Mouse (Mus musculus): ENCODE results near the gene Pla1a. TPM values are rescaled to one million over a fixed set of nuclear protein-coding genes. Genes with fewer than 3 reads are reported as not detected.
"Not testable (repeated sequence)": the region's sequence is repeated elsewhere in the genome, so short reads cannot be mapped to it uniquely, and the experiment has no call there.

Gene Pla1a
- polyA plus RNA-seq, 1 experiment from 2014 or later = 0.23 TPM

DNA sequence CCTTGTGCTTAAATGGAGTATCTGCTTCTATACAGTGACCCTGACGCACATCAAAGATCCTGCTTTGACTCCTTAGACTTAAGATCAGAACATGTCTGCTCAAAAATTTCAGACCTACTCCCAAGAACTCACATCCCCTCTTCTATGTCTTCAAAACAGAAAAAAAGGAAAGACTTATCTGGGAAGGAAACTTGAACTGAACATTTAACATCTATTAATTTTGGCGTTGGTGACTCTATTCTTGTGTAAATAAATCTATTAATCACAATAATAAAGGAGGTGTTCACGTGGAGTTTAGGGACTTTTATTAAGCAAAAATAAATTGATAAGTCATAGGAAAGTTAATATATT lies 20.2 kb upstream of the Pla1a start:
- H3K27ac ChIP-seq (ENCODE audit: low read depth, low read length) = peak overlapping the region; percentile 67; the same call in 1 of the 2 replicates
- H3K9me3 ChIP-seq (ENCODE audit: control insufficient read depth, low read length) = no peaks in the 10 kb centered on the region
- WGBS = 37% methylated on average over 3 of the region's 3 CpGs
- H3K4me1 ChIP-seq (ENCODE audit: control insufficient read depth, insufficient read depth, low read length) = peaks cover 10% of the 10 kb centered on the region
- H3K9ac ChIP-seq (ENCODE audit: low read length) = peak overlapping the region; percentile 97
- DNase-seq (ENCODE audit: low spot score, missing footprints) = no peak
- H3K27me3 ChIP-seq (ENCODE audit: control insufficient read depth, insufficient read depth, low read length) = no peaks in the 10 kb centered on the region
- peak overlapping the region; percentile 79 for H3K4me3 ChIP-seq (ENCODE audit: low read depth, low read length)
- H3K36me3 ChIP-seq (ENCODE audit: control insufficient read depth, insufficient read depth, low read length) = 0 out of 2 replicates have a peak, but pooled peaks cover 2% of the 10 kb centered on the region
- ATAC-seq (ENCODE audit: low FRiP score) = no peak
- peak overlapping the region; percentile 68 for H3K4me2 ChIP-seq

DNA sequence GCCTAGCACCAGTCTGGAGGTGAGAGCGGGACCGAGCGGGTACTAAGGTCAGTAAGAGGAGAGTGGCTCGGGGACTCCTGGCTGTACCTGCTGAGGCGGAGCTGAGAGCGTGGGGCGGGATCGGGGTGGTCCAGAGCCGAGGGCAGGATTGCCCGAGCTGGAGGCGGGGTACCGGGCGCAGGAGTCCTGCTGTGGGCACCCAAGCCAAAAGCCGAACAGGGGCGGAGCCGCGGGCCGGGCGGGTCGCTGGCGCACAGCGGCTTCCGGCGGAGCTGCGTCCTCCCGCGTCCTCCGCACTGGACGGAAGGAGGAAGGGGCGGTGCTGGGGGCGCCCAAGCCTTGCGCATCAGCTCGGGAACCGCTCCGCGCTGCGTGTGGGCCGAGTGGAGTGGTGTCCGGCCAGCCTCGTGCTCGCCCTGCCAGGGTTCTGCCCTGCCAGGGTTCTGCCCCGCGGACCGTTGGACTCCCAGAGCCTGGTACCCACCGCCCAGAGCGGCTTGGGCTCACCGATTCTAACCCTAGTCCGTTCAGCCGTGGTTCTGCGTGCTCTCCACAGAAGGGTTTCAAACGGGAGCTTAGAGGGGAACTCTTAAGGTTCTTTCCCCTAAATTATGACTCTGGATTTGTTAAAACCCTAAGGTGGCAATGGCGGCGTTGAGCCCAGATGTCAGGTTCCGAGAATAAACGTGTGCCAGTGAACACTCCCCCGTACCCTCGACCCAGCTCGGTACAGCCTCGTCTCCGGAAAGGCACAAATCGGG lies 19.7 kb upstream of the Pla1a start, which contains the start of gene Adprh:
Gene Adprh (minus strand): TSS at position 262 of the 761 bp plus-strand sequence.
- DNase-seq (ENCODE audit: low spot score, missing footprints) (peak; percentile 97), ATAC-seq (ENCODE audit: low FRiP score) (peak; percentile 97)
- H3K4me1 ChIP-seq (ENCODE audit: control insufficient read depth, insufficient read depth, low read length) = peaks cover 10% of the 10 kb centered on the region
- H3K4me2 ChIP-seq = peak within 1 kb of the TSS; percentile 68
- WGBS = under 1% methylated on average over 57 of the region's 61 CpGs
- H3K4me3 ChIP-seq (ENCODE audit: low read depth, low read length) = peak within 1 kb of the TSS; percentile 79
- peak within 1 kb of the TSS; percentile 97 for H3K9ac ChIP-seq (ENCODE audit: low read length)
- peak within 1 kb of the TSS; percentile 67 for H3K27ac ChIP-seq (ENCODE audit: low read depth, low read length)
- H3K36me3 ChIP-seq (ENCODE audit: control insufficient read depth, insufficient read depth, low read length) = peaks cover 2% of the 10 kb centered on the region; the same call in 1 of the 2 replicates
- no peaks in the 10 kb centered on the region for H3K9me3 ChIP-seq (ENCODE audit: control insufficient read depth, low read length)
- H3K27me3 ChIP-seq (ENCODE audit: control insufficient read depth, insufficient read depth, low read length) = no peaks in the 10 kb centered on the region

DNA sequence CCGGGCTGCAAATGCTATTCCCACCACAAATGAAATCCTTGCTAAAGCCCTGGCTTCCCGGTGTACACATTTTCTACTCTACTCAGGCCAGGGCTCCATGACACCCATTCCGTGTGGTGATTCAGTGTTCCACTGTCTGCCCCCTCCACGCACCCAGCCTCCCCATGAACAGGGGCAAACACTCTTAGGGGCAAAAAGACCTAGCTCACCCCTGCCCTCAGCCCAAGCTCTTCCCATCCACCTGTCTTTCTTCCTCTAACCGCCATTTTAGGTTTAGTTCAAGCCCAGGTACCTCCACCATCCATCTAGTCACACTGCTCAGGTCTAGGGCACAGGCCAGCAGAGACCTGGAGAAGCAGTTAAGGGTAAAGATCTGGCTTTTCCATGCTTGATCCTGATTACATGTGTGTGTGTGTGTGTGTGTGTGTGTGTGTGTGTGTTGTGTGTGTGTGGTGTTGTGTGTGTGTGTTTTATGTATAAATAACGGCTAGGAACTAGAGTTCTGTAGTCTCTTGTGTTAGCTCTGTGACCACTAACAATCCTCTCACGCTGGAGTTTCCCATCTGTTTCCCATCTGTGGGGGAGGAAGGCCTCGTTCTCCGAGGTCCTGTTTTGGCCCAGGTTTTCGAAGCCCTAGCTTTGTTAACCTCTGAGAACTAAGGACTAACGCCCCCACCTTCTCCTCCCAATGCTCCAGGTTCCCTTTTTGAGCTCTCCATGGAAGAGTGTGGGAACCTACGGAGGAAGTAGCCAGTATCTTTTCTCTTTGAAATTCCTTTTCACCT lies 18.7 kb upstream of the Pla1a start:
- Histone ChIP-seq H3K36me3 (ENCODE audit: control insufficient read depth, insufficient read depth, low read length) (peaks cover 11% of the 10 kb centered on the region), H3K4me3 (ENCODE audit: low read depth, low read length) (peak overlapping the region; percentile 79), H3K27me3 (ENCODE audit: control insufficient read depth, insufficient read depth, low read length) (no peaks in the 10 kb centered on the region), H3K27ac (ENCODE audit: low read depth, low read length) (no peak overlapping the region), H3K9me3 (ENCODE audit: control insufficient read depth, low read length) (no peaks in the 10 kb centered on the region), H3K4me1 (ENCODE audit: control insufficient read depth, insufficient read depth, low read length) (peaks cover 10% of the 10 kb centered on the region), H3K4me2 (peak overlapping the region; percentile 68), H3K9ac (ENCODE audit: low read length) (peak overlapping the region; percentile 97)
- DNase-seq (ENCODE audit: low spot score, missing footprints) (peak; percentile 79), ATAC-seq (ENCODE audit: low FRiP score) (no peak)
- WGBS = 51% methylated on average over 12 of the region's 12 CpGs

DNA sequence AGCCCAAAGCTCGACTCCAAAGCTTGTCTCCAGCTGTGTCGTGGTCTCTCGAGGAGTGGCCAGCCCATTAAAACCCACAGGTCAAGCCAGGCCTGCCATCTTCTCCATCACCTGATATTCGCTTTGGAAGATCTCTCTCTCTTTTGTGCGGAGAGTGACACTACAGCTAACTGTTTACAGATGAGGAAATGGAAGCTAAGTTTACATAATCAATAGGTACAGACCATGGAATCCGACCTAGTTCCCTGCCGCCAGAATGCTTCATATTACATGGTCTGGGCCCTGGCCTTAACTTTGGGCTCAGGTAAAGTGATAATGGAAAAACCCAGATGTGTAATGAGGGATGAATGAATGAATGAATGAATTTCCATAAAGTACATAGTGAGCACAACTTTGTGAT lies 17.8 kb upstream of the Pla1a start:
- Histone ChIP-seq H3K36me3 (ENCODE audit: control insufficient read depth, insufficient read depth, low read length) (peaks cover 18% of the 10 kb centered on the region), H3K4me2 (no peak overlapping the region), H3K9ac (ENCODE audit: low read length) (no peak overlapping the region), H3K27ac (ENCODE audit: low read depth, low read length) (no peak overlapping the region), H3K4me1 (ENCODE audit: control insufficient read depth, insufficient read depth, low read length) (peaks cover 10% of the 10 kb centered on the region), H3K9me3 (ENCODE audit: control insufficient read depth, low read length) (no peaks in the 10 kb centered on the region), H3K27me3 (ENCODE audit: control insufficient read depth, insufficient read depth, low read length) (no peaks in the 10 kb centered on the region), H3K4me3 (ENCODE audit: low read depth, low read length) (no peak overlapping the region)
- no peak for ATAC-seq (ENCODE audit: low FRiP score)
- no peak for DNase-seq (ENCODE audit: low spot score, missing footprints)
- WGBS = 88% methylated on average over 7 of the region's 7 CpGs

DNA sequence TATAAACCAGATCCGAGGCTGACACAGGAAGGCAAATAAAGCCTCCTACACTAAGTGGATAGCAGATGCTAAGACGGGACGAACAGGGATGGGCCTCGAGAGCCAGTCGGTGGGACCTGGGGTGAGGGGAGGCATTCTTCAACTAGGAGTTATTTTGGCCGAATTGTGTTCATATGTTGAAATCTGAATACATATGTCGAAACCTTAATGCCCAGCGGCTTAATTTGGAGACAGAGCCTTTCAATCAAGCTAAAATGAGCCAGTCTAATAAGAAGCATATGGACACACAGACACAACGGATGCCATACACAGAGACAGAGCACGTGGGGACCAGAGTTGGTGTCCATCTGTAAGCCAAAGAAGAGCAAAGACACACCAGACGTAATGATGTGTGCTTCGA lies 15.5 kb upstream of the Pla1a start:
- DNase-seq (ENCODE audit: low spot score, missing footprints) = no peak
- Histone ChIP-seq H3K9me3 (ENCODE audit: control insufficient read depth, low read length) (no peaks in the 10 kb centered on the region; the same call in 1 of the 2 replicates), H3K27me3 (ENCODE audit: control insufficient read depth, insufficient read depth, low read length) (no peaks in the 10 kb centered on the region), H3K27ac (ENCODE audit: low read depth, low read length) (no peak overlapping the region), H3K4me2 (no peak overlapping the region), H3K36me3 (ENCODE audit: control insufficient read depth, insufficient read depth, low read length) (peaks cover 28% of the 10 kb centered on the region), H3K4me1 (ENCODE audit: control insufficient read depth, insufficient read depth, low read length) (peaks cover 10% of the 10 kb centered on the region), H3K9ac (ENCODE audit: low read length) (no peak overlapping the region), H3K4me3 (ENCODE audit: low read depth, low read length) (no peak overlapping the region)
- no peak for ATAC-seq (ENCODE audit: low FRiP score)
- 92% methylated on average over 12 of the region's 12 CpGs for WGBS

DNA sequence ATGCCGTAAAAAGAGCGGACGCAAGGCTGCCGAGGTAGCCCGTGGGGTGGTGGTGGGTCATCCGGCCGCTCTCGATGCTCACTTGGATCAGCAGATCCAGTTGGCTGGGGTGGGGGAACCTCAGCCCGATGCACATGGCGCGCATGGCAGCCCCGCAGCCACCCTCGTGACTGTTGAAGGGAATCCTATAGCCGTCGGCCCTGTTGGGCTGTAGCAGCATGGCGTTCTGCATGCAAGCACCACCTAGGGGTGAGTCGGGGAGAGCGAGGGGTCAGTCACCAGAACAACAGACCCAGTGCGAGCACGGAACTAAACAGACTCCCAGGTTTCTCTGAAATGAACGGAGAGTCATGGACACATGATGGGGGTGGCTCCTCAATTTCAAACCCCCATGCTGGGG lies 14.4 kb upstream of the Pla1a start:
- peaks cover 5% of the 10 kb centered on the region for H3K4me1 ChIP-seq (ENCODE audit: control insufficient read depth, insufficient read depth, low read length)
- no peak overlapping the region for H3K27ac ChIP-seq (ENCODE audit: low read depth, low read length)
- no peaks in the 10 kb centered on the region; the same call in 1 of the 2 replicates for H3K9me3 ChIP-seq (ENCODE audit: control insufficient read depth, low read length)
- peaks cover 28% of the 10 kb centered on the region for H3K36me3 ChIP-seq (ENCODE audit: control insufficient read depth, insufficient read depth, low read length)
- no peak overlapping the region for H3K4me3 ChIP-seq (ENCODE audit: low read depth, low read length)
- ATAC-seq (ENCODE audit: low FRiP score) = no peak
- no peaks in the 10 kb centered on the region for H3K27me3 ChIP-seq (ENCODE audit: control insufficient read depth, insufficient read depth, low read length)
- WGBS = 91% methylated on average over 21 of the region's 21 CpGs
- no peak overlapping the region for H3K9ac ChIP-seq (ENCODE audit: low read length)
- H3K4me2 ChIP-seq = no peak overlapping the region
- peak; percentile 64 for DNase-seq (ENCODE audit: low spot score, missing footprints)

DNA sequence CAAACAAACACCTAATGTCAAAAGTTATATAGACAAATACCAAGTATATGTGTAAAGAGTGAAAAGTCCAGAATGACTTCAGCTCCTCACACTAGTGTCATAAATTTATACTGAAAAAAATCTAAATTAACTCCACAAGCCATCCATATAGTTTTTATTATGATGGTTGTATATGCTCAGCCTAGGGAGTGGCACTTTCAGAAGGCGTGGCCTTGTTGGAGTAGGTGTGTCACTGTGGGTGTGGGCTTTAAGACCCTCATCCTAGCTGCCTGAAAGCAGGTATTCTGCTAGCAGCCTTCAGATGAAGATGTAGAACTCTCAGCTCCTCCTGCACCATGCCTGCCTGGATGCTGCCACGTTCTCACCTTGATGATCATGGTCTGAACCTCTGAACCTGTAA lies 13.2 kb upstream of the Pla1a start:
- H3K36me3 ChIP-seq (ENCODE audit: control insufficient read depth, insufficient read depth, low read length) = peaks cover 28% of the 10 kb centered on the region
- H3K4me3 ChIP-seq (ENCODE audit: low read depth, low read length); H3K4me2 ChIP-seq; H3K4me1 ChIP-seq (ENCODE audit: control insufficient read depth, insufficient read depth, low read length); H3K27me3 ChIP-seq (ENCODE audit: control insufficient read depth, insufficient read depth, low read length); H3K27ac ChIP-seq (ENCODE audit: low read depth, low read length); ATAC-seq (ENCODE audit: low FRiP score); H3K9ac ChIP-seq (ENCODE audit: low read length); H3K9me3 ChIP-seq (ENCODE audit: control insufficient read depth, low read length): not testable (repeated sequence)
- 96% methylated on average over 2 of the region's 2 CpGs for WGBS
- peak; percentile 62 for DNase-seq (ENCODE audit: low spot score, missing footprints)

DNA sequence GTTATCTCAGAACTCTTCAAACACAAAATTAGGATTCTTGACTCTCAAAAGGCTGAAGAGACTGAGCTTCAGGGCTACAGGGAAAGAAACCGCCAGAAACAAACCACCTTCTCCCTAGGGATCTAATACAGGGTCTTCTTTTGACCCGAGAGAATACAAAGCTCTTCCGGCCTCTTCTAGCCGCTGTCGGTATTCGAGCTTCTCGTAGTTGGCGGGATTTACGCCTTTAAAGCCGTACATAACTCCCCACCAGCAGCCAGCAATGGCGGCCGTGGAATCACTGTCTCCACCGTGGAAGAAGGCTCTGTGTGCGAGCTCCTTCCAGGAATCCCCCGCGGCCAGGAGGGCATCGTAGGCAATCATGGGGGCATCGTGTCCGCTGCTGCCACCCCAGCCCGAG lies 12.6 kb upstream of the Pla1a start:
- Histone ChIP-seq H3K4me2 (no peak overlapping the region), H3K27me3 (ENCODE audit: control insufficient read depth, insufficient read depth, low read length) (no peaks in the 10 kb centered on the region), H3K4me1 (ENCODE audit: control insufficient read depth, insufficient read depth, low read length) (no peaks in the 10 kb centered on the region), H3K9me3 (ENCODE audit: control insufficient read depth, low read length) (no peaks in the 10 kb centered on the region; the same call in 1 of the 2 replicates), H3K27ac (ENCODE audit: low read depth, low read length) (no peak overlapping the region), H3K36me3 (ENCODE audit: control insufficient read depth, insufficient read depth, low read length) (peaks cover 28% of the 10 kb centered on the region), H3K9ac (ENCODE audit: low read length) (no peak overlapping the region), H3K4me3 (ENCODE audit: low read depth, low read length) (no peak overlapping the region)
- DNase-seq (ENCODE audit: low spot score, missing footprints) (no peak), ATAC-seq (ENCODE audit: low FRiP score) (no peak)
- WGBS = 96% methylated on average over 20 of the region's 20 CpGs

DNA sequence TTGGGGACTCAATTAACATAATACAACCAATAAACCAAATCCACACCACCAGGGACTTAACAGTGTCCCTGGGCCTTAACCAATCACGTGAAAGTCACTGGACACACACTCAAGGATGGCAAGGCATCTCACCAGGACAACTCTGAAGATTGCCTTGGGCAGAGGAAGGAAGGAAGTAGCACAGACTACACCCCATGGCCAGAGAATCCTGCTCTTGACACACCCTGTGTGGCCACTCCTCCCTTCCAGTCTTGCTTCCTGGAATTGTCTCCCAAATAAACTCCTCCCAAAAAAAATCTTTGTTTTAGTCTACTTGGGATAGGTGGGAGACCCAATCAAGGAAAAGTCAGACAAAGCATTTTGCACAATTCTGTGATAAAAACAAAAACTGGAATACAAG lies 12.1 kb upstream of the Pla1a start:
- whole genome bisulfite sequencing = 83% methylated on average over 1 of the region's 1 CpGs

More for the DNA sequence above, 12.1 kb upstream of the Pla1a start:
- no peaks in the 10 kb centered on the region for H3K27me3 ChIP-seq (ENCODE audit: control insufficient read depth, insufficient read depth, low read length)
- H3K9me3 ChIP-seq (ENCODE audit: control insufficient read depth, low read length) = no peaks in the 10 kb centered on the region; the same call in 1 of the 2 replicates
- H3K4me3 ChIP-seq (ENCODE audit: low read depth, low read length) = no peak overlapping the region
- no peak overlapping the region for H3K27ac ChIP-seq (ENCODE audit: low read depth, low read length)
- H3K4me1 ChIP-seq (ENCODE audit: control insufficient read depth, insufficient read depth, low read length) = no peaks in the 10 kb centered on the region
- no peak overlapping the region for H3K9ac ChIP-seq (ENCODE audit: low read length)
- ATAC-seq (ENCODE audit: low FRiP score) = no peak
- H3K36me3 ChIP-seq (ENCODE audit: control insufficient read depth, insufficient read depth, low read length) = peaks cover 26% of the 10 kb centered on the region
- H3K4me2 ChIP-seq = no peak overlapping the region
- peak; percentile 60 for DNase-seq (ENCODE audit: low spot score, missing footprints)
